Mouse (Mus musculus) CD4-positive, CD25-positive, alpha-beta regulatory T cell, adult 2 months (primary cell): ENCODE data around the gene Rasl11a.
"Not testable (repeated sequence)": the region's sequence is repeated elsewhere in the genome, so short reads cannot be mapped to it uniquely, and the experiment has no call there.

Experiments
- DNase-seq: peaks from one replicate; pipeline ENCODE4 v3.0.0-alpha.2; 2012; ENCODE audit warnings: low read depth, low spot score

Rasl11a gene

DNA sequence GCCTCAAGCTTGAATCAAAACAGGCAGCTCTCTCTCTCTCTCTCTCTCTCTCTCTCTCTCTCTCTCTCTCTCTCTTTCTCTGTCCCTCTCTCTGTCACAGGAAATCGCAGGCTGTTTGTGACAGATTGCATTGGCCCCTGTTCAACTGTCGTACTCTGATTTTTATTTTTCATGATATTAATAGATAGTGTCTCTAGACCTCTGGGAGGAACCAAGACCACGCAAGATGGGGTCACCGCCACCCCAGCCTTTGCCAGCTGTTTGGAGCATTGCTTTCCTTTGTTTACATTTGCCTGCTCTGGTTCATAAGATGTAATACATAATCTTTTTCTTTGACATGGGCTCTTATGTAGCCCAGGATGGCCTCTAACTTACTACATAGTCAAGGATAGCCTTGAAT is 2.9 kb upstream of the Rasl11a start:
- DNase-seq, result no peak

- DNase-seq, result peak; percentile 50
Measured at GRCm38 (mm10) chr5:146844301-146844941, 450 bp upstream of the Rasl11a start.

- no peak for DNase-seq
Measured at GRCm38 (mm10) chr5:146846489-146846888, 1.6 kb downstream of the Rasl11a start.

GRCm38 (mm10) chr5:146848936-146849582 is 4.2 kb downstream of the Rasl11a start:
- DNase-seq, result no peak

- no peak for DNase-seq
Measured at GRCm38 (mm10) chr5:146856106-146856505, 11.2 kb downstream of the Rasl11a start.

DNA sequence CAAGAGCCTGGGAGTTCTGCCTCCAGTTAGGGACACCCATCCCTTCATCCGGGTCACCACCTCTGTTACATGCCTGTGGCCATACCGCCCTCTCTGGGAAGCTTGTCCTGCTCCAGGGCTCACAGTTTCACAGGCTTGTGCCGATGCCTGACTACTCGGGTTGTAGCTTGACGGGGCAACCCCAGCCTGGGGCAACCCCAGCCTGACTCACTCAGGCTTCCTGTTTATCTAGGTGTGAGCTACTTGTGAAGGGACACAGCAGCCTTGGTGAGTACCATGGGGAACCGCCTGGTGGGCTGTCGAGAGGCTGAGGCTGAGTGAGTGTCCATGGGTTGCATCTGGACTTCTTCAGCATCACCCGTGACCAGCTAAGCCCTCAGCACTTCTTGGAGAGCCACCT is 12.7 kb downstream of the Rasl11a start:
- DNase-seq, result peak; percentile 74

DNA sequence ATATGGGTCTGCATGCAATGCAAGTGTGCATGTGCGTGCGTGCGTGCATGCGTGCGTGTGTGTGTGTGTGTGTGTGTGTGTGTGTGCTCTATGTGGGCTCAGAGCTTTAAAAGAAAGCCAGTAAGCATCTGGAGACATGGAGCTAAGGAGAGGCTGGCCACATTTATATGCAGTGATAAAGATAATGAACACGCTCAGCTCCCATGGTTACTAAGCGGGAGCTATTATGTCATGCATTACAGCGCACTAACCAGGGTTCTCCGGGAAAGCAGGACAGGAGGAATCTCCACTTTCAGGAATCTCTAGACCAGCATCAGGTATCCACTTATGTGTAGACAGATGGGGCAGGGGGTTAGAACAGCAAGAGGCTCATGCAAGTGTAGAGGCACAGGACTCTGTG is 13.9 kb downstream of the Rasl11a start:
- DNase-seq, result no peak

DNA sequence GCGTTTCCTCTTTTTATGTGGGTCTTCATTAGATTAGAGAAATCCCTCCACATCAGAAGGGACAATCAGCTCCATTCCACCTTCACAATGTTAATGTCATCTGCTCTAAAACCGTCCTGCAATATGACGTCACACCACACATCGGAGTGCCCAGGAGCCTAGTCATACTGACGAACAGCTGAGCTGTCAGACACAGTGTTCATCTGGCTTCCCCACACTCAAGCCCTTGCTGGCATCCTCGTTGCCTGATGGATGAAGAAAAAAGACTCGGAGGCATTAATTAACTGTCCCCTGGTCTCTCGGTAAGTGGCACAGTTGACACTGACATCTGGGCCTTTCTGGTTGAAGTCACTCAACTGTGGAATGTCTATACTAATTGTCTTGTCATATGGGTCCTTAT is 14.4 kb downstream of the Rasl11a start:
- no peak for DNase-seq

GRCm38 (mm10) chr5:146860222-146860998 is 15.5 kb downstream of the Rasl11a start:
- peak; percentile 49 for DNase-seq

GRCm38 (mm10) chr5:146861588-146861987 is 16.7 kb downstream of the Rasl11a start:
- peak; percentile 44 for DNase-seq

- DNase-seq, result peak; percentile 55
Measured at GRCm38 (mm10) chr5:146865511-146865910, 20.6 kb downstream of the Rasl11a start.

DNA sequence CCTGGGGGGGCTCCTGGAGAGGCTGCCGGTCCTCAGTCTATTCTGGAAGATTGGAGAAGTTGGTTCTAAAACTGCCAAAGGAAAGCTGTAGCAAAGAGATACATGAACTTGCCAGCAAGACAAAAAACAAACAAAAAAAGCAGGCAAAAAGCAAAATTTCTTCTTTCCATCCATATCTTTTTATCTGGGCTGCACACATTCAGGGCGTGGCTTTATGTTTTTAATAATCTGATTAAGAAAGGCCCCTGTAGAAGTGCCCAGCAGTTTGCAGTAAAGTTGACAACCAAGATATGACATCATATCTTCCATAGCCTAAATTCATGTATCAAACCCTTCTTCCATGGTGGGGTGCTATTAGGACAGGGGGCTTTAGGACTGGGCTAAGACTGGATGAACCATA is 21.4 kb downstream of the Rasl11a start:
- DNase-seq, result no peak

DNA sequence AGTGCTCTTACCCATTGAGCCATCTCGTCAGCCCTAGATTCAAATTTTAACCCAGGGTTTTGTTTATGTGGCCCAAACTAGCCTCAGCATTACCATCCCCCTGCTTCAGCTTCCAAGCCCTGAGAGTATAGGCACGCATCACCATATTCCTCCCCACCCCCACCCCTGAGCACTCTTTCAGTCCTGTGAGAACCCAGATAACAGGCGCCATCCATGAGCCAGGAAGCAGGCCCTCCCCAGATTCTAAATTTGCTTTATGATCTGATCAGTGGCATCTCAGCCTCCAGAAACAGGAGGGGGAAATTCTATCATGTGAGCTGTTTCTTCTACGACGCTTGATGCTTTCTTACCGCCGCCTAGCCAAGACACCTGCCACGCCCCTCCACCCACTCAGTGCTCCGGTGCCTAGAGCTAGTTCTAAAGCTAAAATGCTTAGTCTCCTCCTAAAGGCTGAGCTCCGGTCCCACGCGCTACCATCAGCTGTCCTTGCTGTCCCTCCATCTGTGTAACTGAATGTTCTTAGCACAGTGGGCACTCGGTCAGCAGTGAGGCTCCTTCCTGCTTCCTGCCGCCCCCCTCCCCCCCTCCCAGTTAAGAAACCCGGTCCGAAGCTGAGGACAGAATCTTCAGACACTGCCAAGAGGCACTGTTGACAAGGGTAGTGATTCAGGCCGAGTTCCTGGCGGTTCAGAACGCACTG is 22.5 kb downstream of the Rasl11a start:
- peak; percentile 91 for DNase-seq

DNA sequence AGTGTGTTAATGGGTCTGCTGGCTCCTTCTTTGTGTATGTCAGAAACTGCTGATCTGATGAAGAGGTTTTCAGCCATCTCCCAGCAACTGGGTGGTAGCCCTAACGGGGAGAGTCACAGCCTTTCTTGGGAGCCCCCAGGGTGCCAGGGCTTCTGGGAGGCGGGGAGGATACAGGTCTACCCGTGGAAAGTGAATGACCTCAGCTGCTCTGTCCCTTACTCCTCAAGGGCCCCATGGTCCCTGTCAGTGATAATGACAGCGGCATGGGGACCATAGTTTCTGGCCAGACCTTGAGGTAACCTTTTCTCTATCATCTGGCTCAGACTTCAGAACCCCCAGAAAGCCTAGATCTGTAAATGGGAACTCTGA is 23.1 kb downstream of the Rasl11a start:
- DNase-seq, result no peak

DNA sequence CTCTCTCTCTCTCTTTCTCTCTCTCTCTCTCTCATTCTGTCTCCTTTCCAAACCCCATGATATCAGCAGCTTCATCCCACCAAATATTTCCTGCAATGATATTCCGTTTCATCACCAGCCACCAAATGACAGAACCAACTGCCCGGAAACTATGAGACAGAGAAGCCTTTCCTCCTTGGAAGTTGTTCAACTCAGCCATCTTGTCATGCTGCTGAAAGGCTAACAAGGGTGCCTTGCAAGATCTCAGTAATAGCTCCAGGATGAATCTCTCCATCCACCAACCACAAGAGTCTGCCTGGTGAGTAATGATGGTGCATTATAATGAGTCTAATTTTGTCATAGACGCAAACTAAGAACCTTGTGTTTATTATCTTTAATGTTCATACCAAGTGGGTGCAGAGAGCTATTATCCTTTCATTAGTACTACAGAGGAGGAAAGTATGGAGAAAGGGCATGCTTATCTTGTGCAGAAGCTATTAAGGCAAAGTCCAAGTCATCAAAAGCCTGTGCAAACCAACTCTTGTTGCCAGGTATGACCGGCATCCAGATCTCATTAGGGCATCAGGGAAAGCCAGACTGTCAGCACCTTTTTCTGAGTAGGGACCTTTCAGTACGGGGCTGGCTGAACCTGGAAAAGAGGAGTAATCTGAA is 28.2 kb downstream of the Rasl11a start:
- no peak for DNase-seq

- DNase-seq, result no peak
Measured at GRCm38 (mm10) chr5:146876024-146876423, 31.2 kb downstream of the Rasl11a start.

DNA sequence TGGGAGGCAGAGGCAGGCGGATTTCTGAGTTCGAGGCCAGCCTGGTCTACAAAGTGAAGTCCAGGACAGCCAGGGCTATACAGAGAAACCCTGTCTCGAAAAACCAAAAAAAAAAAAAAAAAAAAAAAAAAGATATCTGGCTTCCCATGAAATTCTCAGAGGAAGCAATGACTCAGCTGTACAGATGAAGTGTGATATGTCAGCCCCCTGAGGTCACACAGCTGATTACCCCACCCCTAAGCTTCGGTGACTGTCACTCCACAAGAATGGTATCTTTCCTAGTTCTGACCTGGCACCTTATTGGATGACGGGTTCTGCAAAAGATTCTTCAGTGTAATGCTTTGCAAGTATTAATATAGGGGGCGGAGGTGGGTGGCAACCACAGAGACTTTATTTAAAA is 33.0 kb downstream of the Rasl11a start:
- DNase-seq, result not testable (repeated sequence)

DNA sequence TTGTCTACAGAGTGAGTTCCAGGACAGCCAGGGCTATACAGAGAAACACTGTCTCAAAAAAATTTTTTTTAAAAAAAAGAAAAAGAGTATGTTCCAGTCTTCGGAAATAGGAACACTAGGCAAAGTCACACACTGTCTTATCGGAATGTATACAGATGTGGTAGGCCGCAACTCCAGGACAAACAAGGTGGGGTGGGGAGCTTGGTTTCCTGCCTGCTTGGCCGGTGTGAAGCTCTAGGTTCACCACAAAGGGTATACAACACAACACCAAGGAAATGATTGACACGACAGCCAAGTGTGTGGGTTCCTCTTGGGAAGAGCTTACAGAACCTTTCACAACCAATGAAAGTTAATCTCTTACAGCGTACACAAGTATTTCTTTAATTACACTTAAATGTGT is 37.4 kb downstream of the Rasl11a start:
- DNase-seq, result no peak

- DNase-seq, result no peak
Measured at GRCm38 (mm10) chr5:146883053-146883452, 38.2 kb downstream of the Rasl11a start.

- DNase-seq, result no peak
Measured at GRCm38 (mm10) chr5:146883486-146884272, 38.8 kb downstream of the Rasl11a start.

GRCm38 (mm10) chr5:146891127-146891526 is 46.3 kb downstream of the Rasl11a start:
- peak; percentile 62 for DNase-seq
